Mouse (Mus musculus): ENCODE measurements around the gene Vipr2.

The Vipr2 gene

DNA sequence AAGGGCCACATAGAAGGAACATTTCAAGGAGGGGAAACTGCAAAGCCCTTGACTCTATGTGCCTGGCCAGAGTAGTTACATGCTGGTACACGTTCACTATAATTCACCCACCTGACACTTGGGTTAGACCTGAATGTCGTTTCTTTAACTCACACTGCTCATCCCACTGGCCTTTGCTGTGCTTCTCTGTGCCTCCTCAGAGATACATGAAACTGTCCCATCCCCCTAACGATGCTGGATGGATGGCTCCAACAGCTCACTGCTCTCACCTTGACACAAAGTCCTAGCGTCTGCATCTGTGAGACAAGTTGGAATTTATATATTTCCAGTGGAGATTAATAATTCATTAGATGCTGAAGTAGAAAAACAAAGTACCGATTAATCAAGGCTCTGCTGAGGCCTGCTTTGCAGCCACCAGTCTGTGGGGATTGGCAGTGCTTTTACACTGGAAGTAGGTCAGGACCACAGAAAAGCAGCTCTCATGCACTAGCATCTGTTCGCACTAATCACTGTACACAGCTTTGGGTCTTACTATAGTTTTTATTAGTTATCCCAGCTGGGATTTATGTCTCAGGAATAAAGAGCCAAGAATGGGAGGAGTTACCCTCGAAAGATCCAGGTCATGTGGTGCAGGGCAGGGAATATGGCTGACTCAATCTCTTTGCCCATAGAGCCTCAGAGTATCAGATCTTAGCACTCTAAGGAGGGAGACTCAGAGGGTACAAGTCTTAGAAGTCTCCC lies 79.4 kb downstream of the Vipr2 start:
- DNase-seq (ENCODE audit: extremely low spot score, low spot score), result no peak

- DNase-seq (ENCODE audit: extremely low spot score, low spot score), result no peak
Observed at GRCm38 (mm10) chr12:116159223-116159622, 81.7 kb downstream of the Vipr2 start.

- no peak for DNase-seq (ENCODE audit: extremely low spot score, low spot score)
Observed at GRCm38 (mm10) chr12:116159695-116160094, 82.2 kb downstream of the Vipr2 start.

DNA sequence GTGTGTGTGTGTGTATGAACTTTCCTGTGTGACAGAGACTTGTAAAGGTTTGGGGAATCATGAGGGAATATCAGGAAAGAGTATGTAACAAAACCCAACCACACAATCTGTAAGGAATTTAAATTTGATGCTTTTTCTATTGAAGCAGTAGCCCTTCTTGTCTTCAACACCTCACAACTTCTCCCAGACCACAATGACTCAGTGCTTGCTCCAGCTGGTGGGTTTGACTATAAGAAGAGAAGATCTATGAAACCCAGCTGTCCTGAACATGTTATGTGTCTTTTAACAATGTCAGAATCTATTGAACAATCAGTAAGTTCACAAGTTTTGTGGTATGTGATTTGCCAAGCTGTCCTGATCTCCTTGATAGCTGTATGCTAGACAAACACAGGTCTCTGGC lies 87.8 kb downstream of the Vipr2 start:
- no peak for DNase-seq (ENCODE audit: extremely low spot score, low spot score)

GRCm38 (mm10) chr12:116169666-116170065 lies 92.1 kb downstream of the Vipr2 start:
- peak; percentile 4 for DNase-seq (ENCODE audit: extremely low spot score, low spot score)

DNA sequence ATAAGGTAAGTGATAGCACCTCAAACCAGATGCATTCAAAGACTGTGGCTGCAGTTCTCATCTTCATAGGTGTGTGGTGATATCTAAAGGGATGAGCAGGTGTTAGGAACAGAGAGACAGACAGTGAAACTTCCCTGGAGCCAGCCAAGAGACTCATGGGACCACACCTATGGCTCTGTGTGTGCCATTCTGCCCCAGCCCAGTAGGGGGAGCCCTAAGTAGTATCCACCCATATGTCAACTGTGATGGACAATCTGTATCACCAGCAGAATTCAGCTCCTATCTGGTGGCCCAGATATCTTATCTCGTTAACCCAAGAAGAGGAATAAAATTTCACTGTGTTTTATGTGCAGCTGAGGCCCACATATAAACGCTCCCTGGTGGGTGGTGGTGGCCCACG lies 99.4 kb downstream of the Vipr2 start:
- no peak for DNase-seq (ENCODE audit: extremely low spot score, low spot score)

DNA sequence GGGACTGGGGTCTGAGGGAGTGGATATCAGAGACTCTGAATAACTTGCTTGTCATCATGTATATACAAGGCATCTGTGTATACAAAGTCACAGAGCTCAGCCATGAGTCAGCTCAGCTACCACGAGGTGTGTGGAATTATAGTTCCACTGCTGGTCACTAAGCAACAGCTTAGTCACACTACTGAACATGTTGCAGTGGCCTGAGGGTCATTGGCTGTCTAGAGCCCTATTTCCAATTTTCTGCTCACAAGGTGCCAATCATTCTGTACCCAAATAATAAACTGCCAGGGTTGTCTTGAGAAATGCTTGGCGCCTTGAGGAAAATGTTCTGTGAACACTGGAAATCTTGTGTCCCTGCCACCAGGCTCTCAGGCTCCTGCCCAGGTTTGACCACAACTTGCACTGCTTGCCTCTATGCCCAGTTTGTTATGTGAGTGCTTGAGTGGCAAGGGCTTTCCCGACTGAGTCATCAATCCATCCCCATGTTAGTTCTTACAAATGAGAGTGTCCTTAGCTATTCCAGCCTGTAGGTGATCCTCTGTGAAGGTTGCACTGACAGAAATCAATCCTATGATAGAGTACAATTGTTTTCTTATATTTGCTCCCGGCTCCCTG lies 104.0 kb downstream of the Vipr2 start:
- DNase-seq (ENCODE audit: extremely low spot score, low spot score), result no peak

DNA sequence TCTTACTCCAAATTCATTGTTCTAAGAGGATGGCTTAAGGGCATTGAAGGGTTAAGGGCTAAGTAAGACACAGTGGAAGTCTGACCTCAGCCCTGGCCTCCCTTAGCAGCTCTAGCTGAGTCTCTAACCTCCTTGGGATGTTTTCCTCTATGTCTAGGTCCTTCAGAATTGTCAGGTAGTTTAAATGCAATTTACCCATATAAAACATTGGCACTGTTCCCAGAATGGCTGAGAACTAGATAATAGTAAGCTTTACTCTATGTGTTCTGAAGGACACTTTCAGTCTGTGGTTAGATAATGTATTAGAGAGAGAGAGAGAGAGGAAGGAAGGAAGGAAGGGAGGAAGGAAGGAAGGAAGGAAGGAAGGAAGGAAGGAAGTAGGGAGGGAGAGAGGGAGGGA lies 104.8 kb downstream of the Vipr2 start:
- no peak for DNase-seq (ENCODE audit: extremely low spot score, low spot score)

DNA sequence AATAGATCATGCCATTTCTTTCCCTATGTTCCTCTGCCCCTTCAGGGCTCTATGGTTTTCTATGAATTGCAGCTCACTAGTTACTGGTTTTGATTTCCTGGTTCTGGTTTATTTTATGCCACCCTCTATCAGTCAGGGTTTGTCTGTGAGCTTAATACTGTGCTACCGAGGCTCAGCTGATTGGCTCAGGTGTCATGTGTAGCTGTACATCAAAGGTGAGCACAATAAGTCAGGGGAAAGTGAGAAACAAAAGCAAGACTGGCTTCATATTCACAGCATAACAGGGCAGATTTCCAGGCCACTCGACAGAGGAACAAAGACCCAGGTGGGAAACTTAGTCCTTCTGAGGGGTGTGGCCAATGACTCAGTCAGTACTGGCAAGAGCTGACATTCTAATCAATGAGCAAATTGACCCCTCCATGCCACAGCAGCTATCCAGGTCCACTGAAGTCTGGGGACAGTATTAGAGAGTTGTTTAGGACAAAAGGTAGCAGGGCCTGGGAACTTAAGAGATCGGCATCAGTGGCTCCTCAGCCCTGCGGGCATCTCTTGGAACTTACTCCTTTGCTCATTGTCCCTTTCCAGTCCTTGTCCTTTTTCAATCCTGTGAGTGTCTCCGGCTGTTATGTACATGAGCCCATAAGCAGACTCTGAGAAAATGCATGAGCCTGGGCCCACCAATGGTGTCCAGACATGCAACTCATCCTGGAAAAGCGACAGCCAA lies 105.8 kb downstream of the Vipr2 start:
- DNase-seq (ENCODE audit: extremely low spot score, low spot score), result no peak

- no peak for DNase-seq (ENCODE audit: extremely low spot score, low spot score)
Observed at GRCm38 (mm10) chr12:116193952-116194351, 116.4 kb downstream of the Vipr2 start.

- DNase-seq (ENCODE audit: extremely low spot score, low spot score), result no peak
Observed at GRCm38 (mm10) chr12:116194641-116195040, 117.1 kb downstream of the Vipr2 start.

Data from neural tube, embryonic 10.5 days (tissue).